Mouse (Mus musculus): Measurements from ENCODE around the gene Cbfa2t3. TPM values are rescaled to one million over a fixed set of nuclear protein-coding genes. Genes with fewer than 3 reads are reported as not detected.

Gene Cbfa2t3
- total and polyA plus RNA-seq, 3 experiments, result 10.5 to 102 TPM; not detected in 1

DNA sequence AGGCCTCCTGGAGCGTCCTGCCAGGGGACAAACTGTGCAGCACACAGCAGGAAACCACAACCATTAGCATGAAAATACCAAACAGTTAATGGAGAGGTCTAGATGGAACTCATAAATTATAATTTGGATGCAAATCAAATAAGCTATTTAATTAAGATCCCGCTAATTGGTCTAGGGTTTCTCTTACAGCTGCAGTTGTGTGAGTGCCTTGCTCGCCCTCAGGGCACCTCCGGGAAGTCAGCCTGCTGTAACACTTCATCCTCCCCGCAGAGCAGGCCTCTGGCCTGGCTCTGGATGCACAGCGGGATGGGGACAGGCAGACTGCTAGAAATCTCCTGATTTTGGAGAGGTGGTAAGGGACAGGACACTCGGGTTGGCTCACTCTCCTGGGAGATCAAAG, 112.7 kb downstream of the Cbfa2t3 start:
- Histone ChIP-seq H3K9ac (ENCODE audit: control insufficient read depth, low read depth, low read length, poor library complexity, severe bottlenecking) (no peak overlapping the region), H3K27ac (ENCODE audit: control insufficient read depth, low read depth, low read length) (no peak overlapping the region), H3K9me3 (replicated peaks; ENCODE audit: insufficient read depth, low read length) (no peaks in the 10 kb centered on the region), H3K4me3 (ENCODE audit: control insufficient read depth in 1 of 2, insufficient read depth in 1 of 2, low read depth in 2 of 2, low read length in 2 of 2) (no peak overlapping the region), H3K4me1 (ENCODE audit: control insufficient read depth in 1 of 2, insufficient read depth in 2 of 2, low read length in 2 of 2) (no peaks in the 10 kb centered on the region), H3K79me2 (ENCODE audit: control insufficient read depth, insufficient read depth, low read length, poor library complexity) (no peaks in the 10 kb centered on the region), H3K27me3 (ENCODE audit: control insufficient read depth in 1 of 2, insufficient read depth in 2 of 2, low read length in 2 of 2) (no peaks in the 10 kb centered on the region), H3K36me3 (ENCODE audit: control insufficient read depth in 1 of 2, insufficient read depth in 2 of 2, low read length in 2 of 2) (no peaks in the 10 kb centered on the region)
- DNase-seq (ENCODE audit: low read depth, low spot score), result no peak
- TF ChIP-seq JUND (IDR thresholded peaks at IDR 0.05; ENCODE audit: low read depth, low read length), result no peak
- no peak for TF ChIP-seq EP300 (IDR thresholded peaks at IDR 0.05; ENCODE audit: low read depth in 1 of 2, low read length in 2 of 2)
- TF ChIP-seq MAX (IDR thresholded peaks at IDR 0.05; ENCODE audit: low read length), result no peak
- no peak for TF ChIP-seq MXI1 (IDR thresholded peaks at IDR 0.05; ENCODE audit: low read depth, low read length)
- TF ChIP-seq MYB (IDR thresholded peaks at IDR 0.05; ENCODE audit: low read depth, low read length), result no peak
- TF ChIP-seq CHD2 (IDR thresholded peaks at IDR 0.05; ENCODE audit: low read length), result no peak
- TF ChIP-seq HCFC1 (IDR thresholded peaks at IDR 0.05; ENCODE audit: low read depth, low read length), result no peak
- TF ChIP-seq POLR2A (IDR thresholded peaks at IDR 0.05; ENCODE audit: control insufficient read depth in 1 of 2, insufficient read depth in 1 of 2, low read depth in 1 of 2, low read length in 2 of 2, poor library complexity in 1 of 2), result no peak
- no peak for TF ChIP-seq POLR2AphosphoS2 (IDR thresholded peaks at IDR 0.05; ENCODE audit: low read length)

DNA sequence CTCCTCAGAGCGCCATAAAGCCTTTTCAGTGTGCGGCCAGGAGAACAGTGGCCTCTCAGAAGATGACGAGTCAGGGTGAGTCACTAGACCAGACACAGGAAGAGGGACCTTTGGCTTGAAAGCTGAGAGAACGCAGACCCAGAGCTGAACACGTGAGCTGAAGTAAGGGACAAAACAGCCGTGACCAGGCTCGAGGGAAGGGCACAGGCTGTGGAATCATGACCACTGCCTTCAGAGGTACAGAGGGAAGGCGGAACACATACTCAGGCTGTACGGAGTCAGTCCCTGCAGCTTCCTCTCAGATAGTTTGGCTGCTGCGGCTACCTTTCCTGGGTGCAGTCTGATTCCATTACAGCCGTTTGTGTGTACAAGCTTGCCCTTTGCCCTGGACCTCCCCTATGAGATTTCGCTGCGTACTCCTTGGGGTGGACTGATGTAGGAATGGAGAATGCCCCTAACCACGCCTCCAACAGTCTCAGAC, 113.5 kb downstream of the Cbfa2t3 start:
- no peak for DNase-seq (ENCODE audit: low read depth, low spot score)
- H3K36me3 ChIP-seq (ENCODE audit: control insufficient read depth in 1 of 2, insufficient read depth in 2 of 2, low read length in 2 of 2), result no peaks in the 10 kb centered on the region
- H3K9ac ChIP-seq (ENCODE audit: control insufficient read depth, low read depth, low read length, poor library complexity, severe bottlenecking), result no peak overlapping the region
- TF ChIP-seq MYC (IDR thresholded peaks at IDR 0.05; ENCODE audit: low read depth, low read length) (no peak), MYB (IDR thresholded peaks at IDR 0.05; ENCODE audit: low read depth, low read length) (no peak), MXI1 (IDR thresholded peaks at IDR 0.05; ENCODE audit: low read depth, low read length) (no peak), RAD21 (IDR thresholded peaks at IDR 0.05; ENCODE audit: low read depth, low read length) (no peak), MAFK (IDR thresholded peaks at IDR 0.05; ENCODE audit: borderline replicate concordance, low read depth, low read length) (no peak), CHD1 (IDR thresholded peaks at IDR 0.05; ENCODE audit: low read depth, low read length) (no peak), MEF2A (IDR thresholded peaks at IDR 0.05; ENCODE audit: extremely low read depth, insufficient replicate concordance, low read depth, low read length, poor library complexity, severe bottlenecking) (no peak), USF1 (IDR thresholded peaks at IDR 0.05; ENCODE audit: low read depth, low read length) (no peak), GATA1 (IDR thresholded peaks at IDR 0.05; ENCODE audit: low read depth, low read length) (no peak), SMC3 (IDR thresholded peaks at IDR 0.05; ENCODE audit: low read depth, low read length) (no peak), JUND (IDR thresholded peaks at IDR 0.05; ENCODE audit: low read depth, low read length) (no peak), BHLHE40 (IDR thresholded peaks at IDR 0.05; ENCODE audit: borderline replicate concordance, low read depth, low read length) (no peak), MAZ (IDR thresholded peaks at IDR 0.05; ENCODE audit: low read depth, low read length) (no peak), ZMIZ1 (IDR thresholded peaks at IDR 0.05; ENCODE audit: low read depth, low read length) (no peak), ETS1 (IDR thresholded peaks at IDR 0.05; ENCODE audit: low read depth, low read length) (no peak), POLR2AphosphoS2 (IDR thresholded peaks at IDR 0.05; ENCODE audit: low read length) (no peak)
- no peak overlapping the region for H3K27ac ChIP-seq (ENCODE audit: control insufficient read depth, low read depth, low read length)
- H3K4me1 ChIP-seq (ENCODE audit: control insufficient read depth in 1 of 2, insufficient read depth in 2 of 2, low read length in 2 of 2), result no peaks in the 10 kb centered on the region
- H3K4me3 ChIP-seq (ENCODE audit: control insufficient read depth in 1 of 2, insufficient read depth in 1 of 2, low read depth in 2 of 2, low read length in 2 of 2), result no peak overlapping the region
- no peaks in the 10 kb centered on the region for H3K27me3 ChIP-seq (ENCODE audit: control insufficient read depth in 1 of 2, insufficient read depth in 2 of 2, low read length in 2 of 2)
- no peaks in the 10 kb centered on the region for H3K79me2 ChIP-seq (ENCODE audit: control insufficient read depth, insufficient read depth, low read length, poor library complexity)
- no peaks in the 10 kb centered on the region for H3K9me3 ChIP-seq (replicated peaks; ENCODE audit: insufficient read depth, low read length)

Measured in MEL (cell line).